Mouse (Mus musculus): Measurements from ENCODE around the gene Arhgap22.

Arhgap22 gene

DNA sequence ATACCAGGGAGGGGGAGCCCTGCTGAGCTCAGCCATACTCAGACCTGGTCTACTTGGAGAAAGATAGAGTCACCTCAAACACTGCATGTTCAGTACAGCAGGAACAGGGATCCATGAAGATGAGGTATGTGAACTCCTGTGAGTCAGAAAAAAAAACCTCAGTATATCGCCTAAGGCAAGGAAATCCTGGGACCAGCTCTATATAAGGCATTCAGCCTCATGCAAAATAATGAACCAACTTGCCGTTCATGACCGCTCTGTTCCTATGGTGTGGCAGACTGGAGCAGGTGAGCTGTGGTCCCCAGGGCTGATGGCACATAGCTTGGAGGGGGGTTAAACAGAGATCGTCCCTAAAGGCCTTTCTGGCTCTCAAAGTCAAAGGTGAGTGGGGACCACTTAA is 68.6 kb downstream of the Arhgap22 start:
- no peak for DNase-seq (ENCODE audit: low read depth)

DNA sequence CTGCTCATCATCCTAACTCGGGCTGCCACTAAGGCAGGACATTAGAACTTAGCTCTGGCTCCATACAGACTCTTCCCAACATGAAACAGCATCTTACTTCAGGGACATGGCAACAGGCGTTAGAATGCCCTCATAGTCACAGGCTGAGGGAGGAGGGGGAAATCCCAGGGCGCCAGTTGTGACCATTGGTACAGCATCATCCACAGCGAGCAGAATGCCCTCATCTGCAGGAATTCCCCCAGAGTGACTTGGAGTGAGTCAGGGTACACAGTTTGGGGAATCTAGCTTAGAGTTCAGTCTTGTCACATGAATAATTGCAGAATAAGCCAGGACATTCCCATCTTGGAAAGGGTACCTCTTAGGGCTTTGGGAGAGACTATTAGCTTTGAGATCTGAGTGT is 74.1 kb downstream of the Arhgap22 start:
- no peak for DNase-seq (ENCODE audit: low read depth)

DNA sequence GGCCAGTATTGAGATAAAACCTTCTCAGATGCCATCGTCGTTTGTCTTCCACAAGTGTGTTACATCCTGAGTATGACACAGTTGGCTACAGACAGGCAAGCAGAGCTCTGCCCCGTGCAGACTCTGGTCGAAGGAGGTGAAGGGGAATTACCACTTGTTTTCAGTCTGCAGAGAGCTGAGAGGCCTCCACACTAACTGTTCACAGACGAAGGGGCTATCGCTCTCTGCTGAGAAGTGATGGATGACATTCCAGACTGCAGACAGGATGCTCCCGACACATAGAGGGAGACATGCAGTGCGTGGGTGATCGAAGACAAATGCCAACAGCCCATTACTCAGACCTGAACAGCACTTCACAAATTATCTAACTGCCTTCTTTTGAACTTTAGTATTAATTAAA is 76.2 kb downstream of the Arhgap22 start:
- no peak for DNase-seq (ENCODE audit: low read depth)

DNA sequence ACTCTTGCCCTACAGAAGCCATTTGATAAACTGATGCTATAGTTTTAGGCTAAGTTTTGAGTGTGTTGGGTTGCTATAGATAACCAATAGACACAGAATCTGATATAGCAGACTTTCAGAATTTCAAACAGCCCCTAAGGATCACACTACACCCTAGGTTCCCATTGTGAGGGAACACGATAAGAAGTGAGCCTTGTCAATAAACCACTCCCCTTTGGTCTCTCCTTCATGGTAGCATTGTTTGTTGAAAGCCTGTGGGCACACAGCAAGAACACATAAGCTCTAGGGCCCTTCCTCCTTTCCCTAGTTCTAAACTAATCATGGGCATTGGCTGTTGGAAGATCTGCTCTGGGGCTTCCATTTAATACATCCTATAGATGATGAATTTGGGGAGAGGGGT is 80.7 kb downstream of the Arhgap22 start:
- no peak for DNase-seq (ENCODE audit: low read depth)

DNA sequence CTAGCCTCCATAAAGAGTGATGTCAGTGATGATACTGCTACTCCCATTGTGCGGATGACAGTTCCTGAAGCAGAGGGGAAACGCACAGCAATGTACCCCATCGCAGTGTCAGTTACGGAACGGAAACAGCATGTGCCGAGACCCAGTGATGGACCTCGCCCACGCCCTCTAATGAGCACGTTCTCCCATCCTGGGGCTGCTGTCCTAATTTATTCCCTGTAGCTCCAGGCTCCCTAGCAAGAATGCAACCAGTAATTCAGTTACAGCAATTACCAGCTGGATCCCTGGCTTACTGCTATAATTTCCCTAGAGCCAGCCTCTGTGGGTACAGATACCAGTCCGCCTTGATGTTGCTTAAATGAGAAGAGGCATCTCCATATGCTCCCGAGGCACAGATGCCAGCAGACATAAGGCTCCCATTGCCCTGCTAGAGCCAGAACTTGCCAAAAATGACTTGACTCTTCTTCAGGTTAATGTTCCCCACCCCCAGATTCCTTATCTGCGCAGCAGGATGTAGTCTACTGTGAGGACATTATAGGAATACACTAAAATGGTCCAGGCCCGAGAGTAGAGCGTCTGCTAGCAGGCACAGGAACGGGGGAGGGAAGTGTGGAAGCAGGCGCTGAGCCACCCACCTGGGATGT is 83.0 kb downstream of the Arhgap22 start:
- DNase-seq (ENCODE audit: low read depth), result no peak

DNA sequence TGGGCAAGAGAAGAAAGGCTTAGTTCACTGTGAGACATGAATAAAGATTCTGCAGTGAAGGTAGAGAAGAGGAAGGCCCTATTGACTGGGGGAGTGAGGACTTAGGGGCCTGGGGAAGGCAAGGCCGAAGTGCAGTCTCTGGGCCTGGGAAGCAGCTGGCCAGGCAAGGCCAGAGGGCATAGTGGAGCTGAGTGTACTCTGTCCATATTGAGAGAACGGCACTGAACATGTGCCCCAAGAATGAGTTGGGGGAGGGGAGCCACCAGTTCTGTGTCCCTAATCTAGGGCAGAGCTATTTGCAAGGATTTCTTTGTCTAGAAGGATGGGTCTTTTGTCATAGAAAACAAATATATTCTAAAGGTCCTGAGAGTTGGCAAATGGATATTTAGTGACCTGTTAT is 86.8 kb downstream of the Arhgap22 start:
- DNase-seq (ENCODE audit: low read depth), result no peak

DNA sequence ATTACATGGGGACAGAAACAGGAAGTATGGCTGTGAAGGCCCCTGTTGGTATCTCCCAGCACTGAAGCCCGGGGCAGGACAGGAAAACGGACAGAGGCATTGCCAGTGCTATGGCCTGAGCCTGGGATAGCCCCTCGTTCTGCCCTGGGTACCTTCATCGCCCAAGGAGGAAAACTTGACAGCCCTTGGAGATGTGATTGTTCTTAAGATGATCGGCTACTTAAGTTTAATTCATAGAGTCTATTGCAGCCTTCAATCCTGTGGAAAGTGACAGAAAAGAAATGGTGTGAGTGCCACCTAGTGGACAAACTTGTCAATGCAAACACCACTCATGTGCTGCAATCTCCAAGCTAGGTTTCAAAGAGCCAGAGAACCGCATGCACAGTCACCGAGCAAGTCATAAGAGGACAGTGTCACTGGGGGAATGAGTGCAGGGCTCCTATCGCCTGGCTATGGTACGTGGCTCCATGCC is 89.6 kb downstream of the Arhgap22 start:
- DNase-seq (ENCODE audit: low read depth), result peak; percentile 84

DNA sequence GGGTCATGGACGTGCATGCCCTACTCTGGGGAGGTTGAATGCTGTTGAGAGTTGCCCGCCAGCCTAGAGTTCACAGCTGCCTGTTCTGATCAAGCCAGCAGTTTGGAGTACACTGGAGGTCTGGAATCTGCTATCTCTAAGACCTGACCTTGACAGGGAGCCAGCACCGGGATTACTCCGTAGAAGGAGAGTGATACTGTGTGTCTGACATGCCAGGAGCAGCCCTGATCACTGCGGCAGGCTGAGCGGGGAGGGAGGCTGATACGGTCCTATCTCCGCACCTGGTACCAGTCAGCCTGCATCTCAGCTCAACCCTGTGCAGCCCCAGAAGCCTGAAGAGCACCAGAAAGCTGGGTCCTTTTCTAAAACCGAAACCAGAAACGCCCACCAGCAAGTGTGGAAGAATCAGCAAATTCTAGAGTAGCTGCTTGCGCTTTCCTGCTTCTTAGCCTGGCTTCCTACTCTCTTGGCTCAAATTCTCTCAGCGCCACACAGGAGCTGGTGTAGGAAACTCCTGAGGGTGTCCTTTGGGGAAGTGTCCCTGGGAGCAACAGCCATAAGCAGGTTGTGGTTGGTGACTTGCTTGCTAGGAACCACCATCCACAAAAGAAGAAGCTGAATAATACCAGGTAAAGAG is 91.9 kb downstream of the Arhgap22 start:
- DNase-seq (ENCODE audit: low read depth), result no peak

DNA sequence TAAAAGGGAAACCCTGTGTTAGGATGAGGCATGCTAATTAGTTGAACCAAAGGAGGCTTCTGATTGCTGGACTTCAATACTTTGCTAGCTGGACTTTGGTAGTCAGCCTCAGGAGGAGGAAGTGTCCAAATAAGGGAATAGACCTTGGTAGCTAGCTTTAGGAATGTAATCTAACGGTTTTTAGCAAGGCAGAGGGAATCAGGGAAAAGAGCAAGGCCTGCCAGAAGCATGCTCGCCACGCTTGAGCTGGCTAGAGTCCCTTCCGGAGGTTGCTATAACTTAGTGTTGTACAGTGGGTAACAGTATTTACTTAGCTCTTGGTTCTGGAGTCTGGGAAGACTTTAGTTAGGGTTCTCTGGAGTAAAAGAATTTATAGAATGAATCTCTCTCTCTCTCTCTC is 96.9 kb downstream of the Arhgap22 start:
- no peak for DNase-seq (ENCODE audit: low read depth)

DNA sequence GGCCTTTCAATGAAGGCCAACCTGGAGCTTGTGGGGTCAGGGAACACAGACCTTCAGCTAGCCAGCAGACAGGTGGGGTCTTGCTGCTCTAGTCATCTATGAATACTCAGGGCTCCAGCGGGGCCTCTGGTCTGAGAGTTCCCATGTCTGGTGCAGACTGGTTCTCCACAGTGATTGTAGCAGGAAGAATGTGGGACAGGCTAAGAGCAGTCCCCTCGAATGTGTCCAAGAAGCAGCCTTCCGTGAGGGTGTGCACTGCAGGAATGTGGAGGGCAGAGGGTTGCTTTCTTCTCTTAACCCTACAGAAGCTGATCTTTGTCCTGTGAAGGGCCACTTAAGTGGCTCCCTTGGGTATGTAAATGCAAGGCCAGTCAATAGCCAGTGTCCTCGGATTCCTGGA is 98.5 kb downstream of the Arhgap22 start:
- DNase-seq (ENCODE audit: low read depth), result no peak

DNA sequence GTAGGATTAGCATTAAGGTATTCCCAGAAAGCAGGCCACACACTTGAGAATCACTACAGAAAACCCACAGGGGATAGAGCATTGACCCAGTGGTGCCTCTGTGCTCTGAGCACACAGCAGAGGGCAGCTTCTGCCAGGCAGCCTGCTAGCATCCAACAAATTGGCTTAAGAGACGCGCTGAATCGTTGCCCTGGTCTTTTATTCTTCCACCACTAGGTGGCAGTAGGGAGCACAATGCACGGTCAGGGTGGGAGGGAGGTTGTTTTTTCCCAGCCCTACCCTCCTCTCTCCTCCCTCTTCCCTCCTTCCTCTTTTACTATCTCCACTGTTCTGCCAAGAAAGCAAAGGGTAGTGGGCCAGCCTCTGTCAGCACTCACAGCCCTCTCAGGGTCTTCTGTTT is 99.8 kb downstream of the Arhgap22 start:
- peak; percentile 72 for DNase-seq (ENCODE audit: low read depth)

DNA sequence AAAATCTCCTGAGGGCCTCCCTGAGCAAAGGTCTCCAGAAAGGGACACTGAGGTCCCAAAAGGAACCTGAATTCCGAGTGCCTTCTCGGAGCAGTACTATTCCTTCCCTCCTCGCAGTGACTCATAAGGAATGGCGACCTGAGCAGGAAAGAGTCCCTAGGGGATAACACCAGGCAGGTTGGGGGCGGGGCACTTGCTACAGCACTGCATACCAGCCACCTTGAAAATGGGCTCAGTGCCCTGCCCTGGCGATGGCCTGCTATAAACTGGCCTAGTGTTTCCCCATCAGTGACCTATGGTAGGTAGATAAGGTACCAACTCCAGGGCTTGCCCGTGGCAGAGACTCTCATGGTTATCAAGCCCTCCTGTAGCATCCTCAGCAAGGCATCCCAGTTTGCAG is 100.3 kb downstream of the Arhgap22 start:
- DNase-seq (ENCODE audit: low read depth), result no peak

DNA sequence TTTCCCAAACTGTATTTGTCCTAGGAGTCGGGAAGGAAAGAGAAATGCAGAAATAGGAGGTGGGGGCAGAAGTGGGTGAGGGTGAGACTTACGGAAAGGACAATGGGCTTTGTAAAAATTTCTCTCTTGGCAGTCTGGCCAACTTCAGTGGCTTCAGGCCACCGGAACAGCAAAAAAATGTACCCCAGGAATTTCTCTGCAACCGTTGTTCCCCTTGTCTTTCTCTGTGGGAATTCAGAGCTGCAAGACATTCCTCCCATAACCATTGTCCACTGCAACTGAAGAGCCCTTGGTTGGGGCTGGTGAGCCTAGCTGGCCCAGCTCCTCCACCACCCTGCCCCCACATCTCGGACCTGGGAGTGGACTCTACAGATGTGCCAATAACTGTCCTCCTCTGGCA is 101.3 kb downstream of the Arhgap22 start:
- no peak for DNase-seq (ENCODE audit: low read depth)

DNA sequence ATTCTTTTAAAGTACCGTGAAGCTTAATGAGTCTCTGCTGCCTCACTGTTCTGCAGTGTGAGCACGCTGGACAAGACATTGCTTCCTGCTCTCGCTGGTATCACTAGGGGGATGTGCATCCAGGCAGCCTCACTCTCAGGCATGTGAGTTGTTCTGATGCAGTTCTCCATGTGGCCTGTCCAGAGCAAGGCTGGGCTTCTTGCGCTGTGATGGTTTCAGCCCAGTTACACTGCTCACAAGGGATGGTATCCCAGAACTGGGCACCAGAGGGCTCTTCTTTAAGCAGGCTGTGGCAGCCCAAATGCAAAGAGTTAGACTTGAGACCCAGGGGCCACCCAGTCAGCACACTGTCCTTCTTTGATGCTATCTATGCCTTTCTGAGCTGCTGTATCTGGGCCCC is 101.9 kb downstream of the Arhgap22 start:
- DNase-seq (ENCODE audit: low read depth), result no peak

DNA sequence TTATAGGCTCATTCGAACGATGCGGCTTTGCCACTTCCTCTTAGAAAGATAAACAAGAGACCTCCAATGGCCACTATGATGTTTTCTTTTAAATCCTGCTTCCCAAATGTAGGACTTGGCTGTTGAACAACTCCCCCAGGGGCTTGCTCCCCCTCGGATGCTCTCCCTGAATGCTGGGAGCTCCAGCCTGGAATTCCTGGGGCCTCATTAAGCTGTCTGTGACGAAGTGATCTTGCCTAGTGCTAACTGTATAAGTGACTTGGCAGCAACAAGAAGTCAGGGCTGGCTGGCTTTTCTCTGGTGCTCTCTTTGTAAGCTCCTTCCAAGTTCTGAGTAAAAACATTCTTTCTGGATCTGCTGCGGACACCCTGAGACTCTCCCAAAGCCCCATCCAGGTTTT is 104.1 kb downstream of the Arhgap22 start:
- no peak for DNase-seq (ENCODE audit: low read depth)

DNA sequence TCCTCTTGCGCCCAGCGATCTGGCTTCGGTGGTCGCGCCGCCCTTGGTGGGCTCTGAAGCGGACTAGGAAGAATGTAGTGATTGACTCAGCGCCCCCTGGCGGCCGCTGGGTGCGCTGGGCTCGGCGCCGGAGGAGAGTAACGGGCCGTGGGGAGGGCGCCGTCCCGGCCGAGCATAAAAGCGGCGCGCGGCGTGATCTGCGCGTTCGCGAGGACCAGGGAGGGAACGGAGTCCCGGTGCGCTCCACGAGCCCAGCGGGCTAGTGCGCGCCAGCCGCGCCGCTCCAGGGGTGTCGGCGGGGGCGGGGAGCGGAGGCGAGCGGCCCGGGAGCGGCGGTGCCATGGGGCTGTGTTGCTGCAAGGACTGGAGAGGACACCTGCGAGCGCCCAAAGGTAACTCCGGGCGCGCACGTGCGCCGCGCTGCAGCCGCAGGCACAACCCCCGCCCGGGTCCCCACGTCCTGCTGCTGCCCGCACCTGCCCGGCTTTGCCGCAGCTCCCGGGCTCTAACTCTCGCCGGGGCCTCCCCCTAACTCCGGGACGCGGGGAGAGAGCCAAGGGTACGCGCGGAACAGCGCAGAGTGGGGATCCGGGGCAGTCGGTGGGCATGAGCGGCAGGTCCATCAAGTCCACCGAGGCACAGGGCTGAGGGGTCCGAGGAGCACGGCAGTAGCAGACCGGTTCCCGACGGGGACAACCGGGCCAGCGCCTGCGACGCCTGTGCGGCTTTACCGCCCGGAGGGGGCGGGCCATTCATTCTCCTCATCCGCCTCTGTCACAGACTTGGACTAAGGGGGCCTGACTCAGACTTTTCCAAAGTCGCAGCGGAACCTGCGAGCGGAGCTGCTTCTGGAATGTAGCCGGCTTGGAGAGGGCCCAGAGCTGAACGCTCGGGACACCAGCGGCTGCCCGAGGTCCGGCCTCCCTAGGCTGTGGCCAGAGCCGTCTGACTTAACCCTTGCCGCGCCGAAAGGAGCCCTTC is 106.0 kb downstream of the Arhgap22 start:
- peak; percentile 50 for DNase-seq (ENCODE audit: low read depth)

DNA sequence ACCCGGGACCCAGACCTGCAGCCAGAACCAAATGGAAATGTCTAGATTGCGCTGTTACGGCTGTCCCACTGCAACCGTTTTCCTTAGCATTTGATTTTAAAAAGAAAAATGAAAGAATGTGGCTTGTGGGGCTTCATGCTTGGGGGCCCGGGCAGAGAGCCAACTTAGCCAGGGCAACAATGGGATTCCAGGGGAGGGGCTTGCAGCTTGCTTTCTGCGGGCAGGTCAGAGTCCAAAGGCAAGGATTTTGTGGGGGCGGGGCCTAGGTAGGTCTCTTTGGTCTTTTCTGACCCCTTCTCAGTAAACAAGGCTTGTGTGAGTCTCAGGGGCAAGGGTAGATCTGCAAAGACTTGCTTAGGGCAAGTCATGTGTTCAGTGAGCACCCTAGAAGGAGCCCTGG is 107.0 kb downstream of the Arhgap22 start:
- DNase-seq (ENCODE audit: low read depth), result no peak

DNA sequence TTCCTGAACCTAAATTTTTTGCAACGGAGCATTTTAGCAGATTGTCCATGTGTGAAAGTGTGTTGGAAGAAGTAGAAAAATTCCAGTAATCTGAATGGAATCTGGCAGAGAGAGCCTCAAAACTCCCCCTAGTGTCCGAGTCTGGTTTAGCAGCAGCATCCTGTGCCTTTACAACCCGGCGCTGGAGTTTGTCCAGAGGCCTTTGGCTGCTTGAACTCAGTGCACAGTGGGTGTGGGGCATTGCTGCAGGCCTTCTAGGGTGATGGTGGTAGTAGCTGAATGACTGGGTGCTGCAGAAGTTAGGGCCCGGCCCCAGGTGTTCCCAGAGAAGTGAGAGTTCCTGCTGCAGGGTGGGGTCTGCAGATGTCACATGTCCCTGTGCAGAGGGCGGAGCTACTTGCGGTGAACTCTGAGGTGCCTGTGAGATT is 108.8 kb downstream of the Arhgap22 start:
- DNase-seq (ENCODE audit: low read depth), result peak; percentile 41

DNA sequence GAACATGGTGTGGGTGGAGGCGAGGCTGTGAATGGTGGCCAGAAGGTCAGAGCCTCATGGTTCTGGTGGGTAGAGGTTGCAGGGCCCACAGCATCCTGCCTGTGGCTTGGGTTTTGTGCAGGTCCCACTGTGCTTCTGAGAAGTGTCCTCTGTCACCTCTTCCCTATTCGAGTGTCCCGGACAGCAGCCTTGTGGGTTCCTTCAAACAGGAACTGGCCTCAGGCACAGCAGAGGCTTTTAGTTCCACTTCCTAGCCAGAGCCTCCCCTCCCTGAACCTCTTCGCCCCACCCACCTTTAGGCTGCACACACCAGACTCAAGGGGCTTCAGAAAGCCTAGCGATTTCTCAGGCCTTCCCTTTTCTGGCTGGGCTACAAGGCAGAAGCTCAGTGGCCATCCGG is 110.7 kb downstream of the Arhgap22 start:
- peak; percentile 45 for DNase-seq (ENCODE audit: low read depth)

DNA sequence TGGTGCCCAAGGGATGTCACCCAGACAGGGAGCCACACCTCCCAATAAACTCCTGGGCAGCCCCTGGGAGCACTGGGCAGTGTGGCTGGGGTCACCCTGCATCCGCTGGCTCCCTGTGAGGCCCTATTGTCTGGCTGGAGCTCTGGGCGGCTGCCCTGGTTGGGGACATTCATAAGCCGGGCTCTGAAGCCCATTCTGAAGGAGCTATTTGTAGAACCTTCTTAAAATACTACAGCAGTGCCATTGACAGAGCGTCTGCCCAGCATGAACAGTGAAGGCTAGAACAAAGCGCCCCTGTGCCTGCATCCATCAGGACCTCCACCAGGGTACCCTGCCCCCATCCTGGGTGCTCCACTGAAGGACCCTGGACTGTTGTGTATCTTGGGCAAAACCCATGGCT is 114.5 kb downstream of the Arhgap22 start:
- no peak for DNase-seq (ENCODE audit: low read depth)

DNA sequence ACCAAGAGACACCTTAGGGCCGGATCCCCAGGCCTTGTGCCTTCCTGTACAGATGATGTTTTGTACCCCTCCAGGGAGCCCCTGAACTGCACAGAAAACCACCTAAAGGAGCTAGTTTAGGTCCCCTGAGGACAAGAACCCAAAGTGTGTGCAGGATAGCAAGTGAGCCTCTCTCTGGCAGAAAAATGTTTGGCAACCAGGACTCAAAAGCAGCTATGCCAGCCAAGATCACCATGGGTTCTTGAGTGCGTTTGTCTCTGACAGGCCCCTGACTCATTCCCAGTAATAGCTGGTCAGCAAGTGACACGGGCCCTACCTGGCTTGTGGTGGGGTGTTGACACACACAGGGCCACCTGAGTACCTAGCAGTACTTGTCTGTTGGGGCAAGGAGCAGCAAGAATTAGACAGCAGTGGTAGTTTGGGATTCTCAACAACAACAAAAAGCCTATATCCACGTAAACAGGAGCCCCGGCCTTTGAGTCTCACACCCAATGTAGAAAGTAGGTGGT is 115.5 kb downstream of the Arhgap22 start:
- DNase-seq (ENCODE audit: low read depth), result no peak

DNA sequence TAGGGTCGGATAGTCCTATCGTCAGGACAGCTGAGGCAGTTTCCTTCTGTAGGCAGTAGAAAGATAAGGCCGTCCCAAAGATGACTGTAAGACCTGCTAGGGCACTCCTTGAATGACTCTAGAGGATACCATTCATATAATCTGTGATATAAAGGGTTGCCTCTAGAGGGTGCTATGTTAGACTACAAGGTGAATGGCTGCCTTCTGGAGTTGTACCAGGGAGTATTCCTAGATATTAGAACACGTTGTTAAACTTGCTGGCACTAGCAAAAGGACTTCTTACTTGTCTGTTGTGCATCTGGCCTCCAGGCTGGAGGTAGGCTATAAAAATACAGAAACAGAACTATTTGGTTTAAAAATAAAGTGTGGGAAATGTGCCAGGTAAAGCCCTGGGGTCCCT is 117.2 kb downstream of the Arhgap22 start:
- no peak for DNase-seq (ENCODE audit: low read depth)

DNA sequence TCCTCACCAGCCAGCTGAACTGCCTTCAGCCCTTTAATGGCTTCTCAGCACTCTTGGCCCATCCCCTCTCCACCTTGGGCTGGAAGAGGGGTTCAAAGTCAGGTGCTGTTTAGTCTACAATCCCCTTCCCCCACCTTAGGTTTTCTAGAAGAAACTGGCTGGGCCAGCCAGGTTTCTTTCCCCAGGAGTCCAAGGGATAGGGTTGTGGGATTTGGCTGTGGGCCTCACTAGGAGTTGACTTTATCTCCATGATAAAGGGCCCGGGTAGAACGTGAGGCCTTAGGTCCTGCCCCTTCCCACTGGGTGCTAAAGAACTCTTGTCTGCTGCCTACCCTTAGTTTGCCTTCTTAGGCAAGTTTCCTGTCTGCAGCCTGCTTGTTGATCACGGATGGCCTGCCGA is 117.8 kb downstream of the Arhgap22 start:
- no peak for DNase-seq (ENCODE audit: low read depth)
